Mouse (Mus musculus): ENCODE results near the gene Fblim1. TPM values are rescaled to one million over a fixed set of nuclear protein-coding genes. Genes with fewer than 3 reads are reported as not detected.

Gene Fblim1
- polyA plus RNA-seq, 1 experiment from 2014 or later: 61.3 TPM

- Histone ChIP-seq H3K4me3 (ENCODE audit: low read depth, low read length) (peak overlapping the region; percentile 75), H3K9me3 (replicated peaks; ENCODE audit: control insufficient read depth, low read length) (no peaks in the 10 kb centered on the region), H3K27ac (replicated peaks; ENCODE audit: low read depth, low read length) (peak overlapping the region; percentile 99), H3K9ac (replicated peaks; ENCODE audit: low read length) (peak overlapping the region; percentile 98), H3K4me1 (ENCODE audit: control insufficient read depth, insufficient read depth, low read length) (no peaks in the 10 kb centered on the region), H3K27me3 (ENCODE audit: control insufficient read depth, insufficient read depth, low read length) (no peaks in the 10 kb centered on the region), H3K4me2 (ENCODE audit: low read depth, low read length) (peak overlapping the region; percentile 83), H3K36me3 (replicated peaks; ENCODE audit: control insufficient read depth, insufficient read depth, low read depth, low read length) (no peaks in the 10 kb centered on the region)
- peak; percentile 89 for ATAC-seq (replicated peaks; ENCODE audit: insufficient number of reproducible peaks, low FRiP score, low TSS enrichment, low read depth)
- peak; percentile 94 for DNase-seq (ENCODE audit: low spot score)
- WGBS: under 1% methylated on average over 89 of the region's 98 CpGs
Measured at GRCm38 (mm10) chr4:141546334-141547200, 59.3 kb downstream of the Fblim1 start.

DNA sequence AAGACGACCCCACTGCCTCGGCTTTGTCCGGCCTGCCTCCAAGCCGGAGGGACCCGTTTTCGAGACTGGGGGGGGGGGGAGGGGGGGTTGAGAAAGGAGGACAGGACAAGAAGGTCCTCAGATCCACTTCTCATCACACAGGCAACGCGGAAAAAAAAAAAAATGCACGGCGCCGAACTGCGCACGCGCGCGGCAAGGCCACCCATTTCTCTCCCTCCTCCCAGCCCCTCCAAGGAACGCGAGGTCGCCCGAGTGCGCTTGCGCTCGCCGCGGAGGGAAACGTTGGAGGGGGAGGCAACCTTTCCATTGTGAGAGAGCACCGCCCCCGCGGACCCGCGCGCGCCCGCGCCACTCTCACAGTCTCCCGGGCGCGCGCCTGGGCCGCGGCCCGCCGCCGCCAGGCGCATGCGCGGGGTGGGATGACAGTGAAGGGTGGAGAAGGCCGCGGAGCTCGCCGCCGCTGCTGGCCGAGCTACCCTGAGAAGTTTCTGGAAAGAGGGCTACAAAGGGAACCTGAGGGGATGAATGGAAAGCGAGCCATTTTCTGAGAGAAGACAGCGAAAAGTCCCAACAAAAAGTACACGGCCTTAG, 60.1 kb downstream of the Fblim1 start:
- no peaks in the 10 kb centered on the region for H3K9me3 ChIP-seq (replicated peaks; ENCODE audit: control insufficient read depth, low read length)
- H3K4me1 ChIP-seq (ENCODE audit: control insufficient read depth, insufficient read depth, low read length): no peaks in the 10 kb centered on the region
- peak overlapping the region; percentile 83 for H3K4me2 ChIP-seq (ENCODE audit: low read depth, low read length)
- WGBS: 0% methylated on average over 42 of the region's 56 CpGs
- DNase-seq (ENCODE audit: low spot score) (peak; percentile 99), ATAC-seq (replicated peaks; ENCODE audit: insufficient number of reproducible peaks, low FRiP score, low TSS enrichment, low read depth) (peak; percentile 57)
- H3K9ac ChIP-seq (replicated peaks; ENCODE audit: low read length): peak overlapping the region; percentile 98
- H3K27ac ChIP-seq (replicated peaks; ENCODE audit: low read depth, low read length): peak overlapping the region; percentile 99
- peak overlapping the region; percentile 75 for H3K4me3 ChIP-seq (ENCODE audit: low read depth, low read length)
- no peaks in the 10 kb centered on the region for H3K36me3 ChIP-seq (replicated peaks; ENCODE audit: control insufficient read depth, insufficient read depth, low read depth, low read length)
- no peaks in the 10 kb centered on the region for H3K27me3 ChIP-seq (ENCODE audit: control insufficient read depth, insufficient read depth, low read length)

DNA sequence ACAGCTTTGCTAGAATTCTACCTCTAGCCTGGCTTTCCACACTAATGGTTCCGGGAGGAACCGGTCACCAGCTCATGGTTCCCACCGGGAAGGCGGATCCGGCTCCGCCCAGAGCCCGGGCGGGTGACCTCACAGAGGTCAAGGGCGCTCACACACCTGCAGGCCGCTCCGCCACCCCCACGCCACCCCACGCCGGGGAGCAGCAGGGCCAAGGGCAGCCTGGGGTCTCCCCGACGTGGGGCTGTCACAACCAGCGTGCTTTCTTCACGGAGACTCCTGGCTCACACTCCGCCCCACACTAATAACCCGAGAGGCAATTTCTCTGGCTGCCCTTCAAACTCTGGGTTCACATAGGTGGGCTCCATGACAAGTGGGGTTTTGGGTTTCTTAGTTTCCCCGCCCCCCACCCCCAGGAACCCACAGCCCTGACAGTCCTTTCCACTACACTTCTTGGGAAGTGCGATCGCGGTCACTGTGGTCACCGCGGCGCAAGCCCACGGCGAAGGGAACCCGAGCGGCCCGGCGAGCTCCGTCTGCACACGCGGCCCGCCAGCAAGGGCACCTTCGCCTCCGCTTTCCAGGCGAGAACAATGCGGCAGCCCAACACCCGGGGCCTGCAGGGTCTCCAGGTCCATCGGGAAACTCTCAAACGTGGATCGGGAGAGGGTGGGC, 60.7 kb downstream of the Fblim1 start:
- Histone ChIP-seq H3K4me2 (ENCODE audit: low read depth, low read length) (peak overlapping the region; percentile 83), H3K9me3 (replicated peaks; ENCODE audit: control insufficient read depth, low read length) (no peaks in the 10 kb centered on the region), H3K4me3 (ENCODE audit: low read depth, low read length) (peak overlapping the region; percentile 75), H3K36me3 (replicated peaks; ENCODE audit: control insufficient read depth, insufficient read depth, low read depth, low read length) (no peaks in the 10 kb centered on the region), H3K9ac (replicated peaks; ENCODE audit: low read length) (peak overlapping the region; percentile 77), H3K4me1 (ENCODE audit: control insufficient read depth, insufficient read depth, low read length) (no peaks in the 10 kb centered on the region), H3K27ac (replicated peaks; ENCODE audit: low read depth, low read length) (peak overlapping the region; percentile 99), H3K27me3 (ENCODE audit: control insufficient read depth, insufficient read depth, low read length) (no peaks in the 10 kb centered on the region)
- ATAC-seq (replicated peaks; ENCODE audit: insufficient number of reproducible peaks, low FRiP score, low TSS enrichment, low read depth) (peak; percentile 64), DNase-seq (ENCODE audit: low spot score) (peak; percentile 62)
- WGBS: under 1% methylated on average over 45 of the region's 45 CpGs

DNA sequence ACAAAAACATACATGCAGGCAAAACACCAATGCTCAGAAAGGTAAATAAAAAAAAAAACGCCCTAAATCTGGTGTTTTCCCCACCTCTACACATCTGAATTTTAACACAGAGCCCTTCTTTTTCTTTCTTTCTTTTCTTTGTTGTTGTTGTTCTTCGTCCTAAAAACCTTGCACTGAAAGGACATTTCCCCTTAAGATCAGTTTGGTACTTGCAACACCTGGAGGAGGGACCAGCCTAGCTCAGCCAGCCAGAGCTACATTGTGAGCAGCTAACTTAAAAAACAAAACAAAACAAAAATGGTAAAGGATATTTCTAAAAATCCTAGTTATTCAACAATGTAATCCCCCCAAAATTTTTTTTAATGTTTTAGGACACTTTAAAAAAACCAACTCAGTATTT, 61.4 kb downstream of the Fblim1 start:
- DNase-seq (ENCODE audit: low spot score) (no peak), ATAC-seq (replicated peaks; ENCODE audit: insufficient number of reproducible peaks, low FRiP score, low TSS enrichment, low read depth) (no peak)
- WGBS: 47% methylated on average over 2 of the region's 2 CpGs
- H3K4me2 ChIP-seq (ENCODE audit: low read depth, low read length): no peak overlapping the region; the same call in 1 of the 2 replicates
- H3K27ac ChIP-seq (replicated peaks; ENCODE audit: low read depth, low read length): no peak overlapping the region
- no peaks in the 10 kb centered on the region for H3K4me1 ChIP-seq (ENCODE audit: control insufficient read depth, insufficient read depth, low read length)
- no peak overlapping the region; the same call in 1 of the 2 replicates for H3K4me3 ChIP-seq (ENCODE audit: low read depth, low read length)
- H3K9me3 ChIP-seq (replicated peaks; ENCODE audit: control insufficient read depth, low read length): no peaks in the 10 kb centered on the region
- no peak overlapping the region for H3K9ac ChIP-seq (replicated peaks; ENCODE audit: low read length)
- H3K27me3 ChIP-seq (ENCODE audit: control insufficient read depth, insufficient read depth, low read length): no peaks in the 10 kb centered on the region
- H3K36me3 ChIP-seq (replicated peaks; ENCODE audit: control insufficient read depth, insufficient read depth, low read depth, low read length): no peaks in the 10 kb centered on the region

DNA sequence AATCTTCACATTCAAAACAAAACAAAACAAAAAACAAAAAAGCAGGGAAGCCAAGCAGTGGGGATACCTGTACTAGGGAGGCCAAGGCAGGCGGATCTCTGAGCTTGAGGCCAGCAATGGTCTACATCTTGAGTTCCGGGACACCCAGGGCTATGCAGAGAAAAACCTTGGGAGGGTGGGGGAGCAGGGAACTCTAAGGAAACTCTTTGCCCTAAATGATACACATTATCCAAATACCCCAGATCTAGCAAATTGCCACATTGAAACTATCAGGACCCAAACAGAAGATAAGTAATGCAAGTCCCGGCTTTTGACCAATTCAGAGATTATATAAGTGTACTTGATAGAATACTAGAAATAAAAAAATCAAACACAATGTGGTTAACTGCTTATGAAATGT, 62.3 kb downstream of the Fblim1 start:
- Histone ChIP-seq H3K4me1 (ENCODE audit: control insufficient read depth, insufficient read depth, low read length) (no peaks in the 10 kb centered on the region), H3K36me3 (replicated peaks; ENCODE audit: control insufficient read depth, insufficient read depth, low read depth, low read length) (no peaks in the 10 kb centered on the region), H3K4me3 (ENCODE audit: low read depth, low read length) (no peak overlapping the region), H3K9ac (replicated peaks; ENCODE audit: low read length) (no peak overlapping the region), H3K27me3 (ENCODE audit: control insufficient read depth, insufficient read depth, low read length) (no peaks in the 10 kb centered on the region), H3K27ac (replicated peaks; ENCODE audit: low read depth, low read length) (no peak overlapping the region), H3K9me3 (replicated peaks; ENCODE audit: control insufficient read depth, low read length) (no peaks in the 10 kb centered on the region), H3K4me2 (ENCODE audit: low read depth, low read length) (no peak overlapping the region)
- no peak for DNase-seq (ENCODE audit: low spot score)
- 74% methylated on average over 3 of the region's 3 CpGs for WGBS
- ATAC-seq (replicated peaks; ENCODE audit: insufficient number of reproducible peaks, low FRiP score, low TSS enrichment, low read depth): no peak

GRCm38 (mm10) chr4:141541851-141542250, 64.0 kb downstream of the Fblim1 start:
- H3K4me2 ChIP-seq (ENCODE audit: low read depth, low read length): no peak overlapping the region
- no peak for ATAC-seq (replicated peaks; ENCODE audit: insufficient number of reproducible peaks, low FRiP score, low TSS enrichment, low read depth)
- DNase-seq (ENCODE audit: low spot score): no peak
- no peaks in the 10 kb centered on the region for H3K27me3 ChIP-seq (ENCODE audit: control insufficient read depth, insufficient read depth, low read length)
- H3K9me3 ChIP-seq (replicated peaks; ENCODE audit: control insufficient read depth, low read length): no peaks in the 10 kb centered on the region
- H3K36me3 ChIP-seq (replicated peaks; ENCODE audit: control insufficient read depth, insufficient read depth, low read depth, low read length): no peaks in the 10 kb centered on the region
- H3K27ac ChIP-seq (replicated peaks; ENCODE audit: low read depth, low read length): no peak overlapping the region
- no peak overlapping the region for H3K4me3 ChIP-seq (ENCODE audit: low read depth, low read length)
- 42% methylated on average over 7 of the region's 7 CpGs for whole genome bisulfite sequencing
- H3K9ac ChIP-seq (replicated peaks; ENCODE audit: low read length): no peak overlapping the region
- no peaks in the 10 kb centered on the region for H3K4me1 ChIP-seq (ENCODE audit: control insufficient read depth, insufficient read depth, low read length)

GRCm38 (mm10) chr4:141540844-141541243, 65.1 kb downstream of the Fblim1 start:
- no peaks in the 10 kb centered on the region for H3K9me3 ChIP-seq (replicated peaks; ENCODE audit: control insufficient read depth, low read length)
- WGBS: 62% methylated on average over 3 of the region's 3 CpGs
- no peak for DNase-seq (ENCODE audit: low spot score)
- no peak overlapping the region for H3K9ac ChIP-seq (replicated peaks; ENCODE audit: low read length)
- no peak for ATAC-seq (replicated peaks; ENCODE audit: insufficient number of reproducible peaks, low FRiP score, low TSS enrichment, low read depth)
- H3K27ac ChIP-seq (replicated peaks; ENCODE audit: low read depth, low read length): no peak overlapping the region
- no peak overlapping the region for H3K4me2 ChIP-seq (ENCODE audit: low read depth, low read length)
- no peaks in the 10 kb centered on the region for H3K4me1 ChIP-seq (ENCODE audit: control insufficient read depth, insufficient read depth, low read length)
- H3K27me3 ChIP-seq (ENCODE audit: control insufficient read depth, insufficient read depth, low read length): no peaks in the 10 kb centered on the region
- H3K36me3 ChIP-seq (replicated peaks; ENCODE audit: control insufficient read depth, insufficient read depth, low read depth, low read length): no peaks in the 10 kb centered on the region
- H3K4me3 ChIP-seq (ENCODE audit: low read depth, low read length): no peak overlapping the region

All from embryonic facial prominence, embryonic 11.5 days (tissue).